Mouse (Mus musculus) CH12.LX (cell line): ENCODE measurements at regions not wholly inside any gene's neighbourhood (a gene's known extent, or its start where the extent isn't known, plus 50 kb on each side); places are given as distances from the start of the nearest gene placed in this dataset.

ENCODE experiments used
- DNase-seq: peaks from one replicate; pipeline ENCODE4 v3.0.0-alpha.2; 2013; ENCODE audit errors: extremely low read depth
- H3K27ac ChIP-seq: 2 replicates; pipeline ENCODE4 v1.5.1; 2012; ENCODE audit warnings: low read depth, mild to moderate bottlenecking, control low read depth, moderate library complexity; ENCODE audit not compliant: insufficient read depth
- H3K27me3 ChIP-seq: replicated peaks from 2 replicates; pipeline ENCODE3; 2012; ENCODE audit warnings: inconsistent platforms
- H3K36me3 ChIP-seq, 2 experiments: replicated peaks in 1 of 2; 2 replicates each; pipeline versions ENCODE3 to v1.6.1; 2012; ENCODE audit warnings: inconsistent platforms in 1 of 2, low read length in 1 of 2, mild to moderate bottlenecking in 1 of 2, mixed read lengths in 1 of 2, moderate library complexity in 1 of 2; ENCODE audit not compliant: control insufficient read depth in 1 of 2, insufficient read depth in 1 of 2
- H3K4me1 ChIP-seq, 2 experiments: 2 replicates each; pipeline ENCODE4 v1.6.1; 2012; ENCODE audit warnings: inconsistent platforms in 1 of 2, moderate library complexity in 1 of 2; ENCODE audit not compliant: insufficient read depth in 2 of 2, control insufficient read depth in 1 of 2
- H3K4me2 ChIP-seq: 2 replicates; pipeline ENCODE4 v1.6.1; 2012; ENCODE audit warnings: low read depth, mild to moderate bottlenecking, control low read depth; ENCODE audit not compliant: poor library complexity, insufficient read depth, severe bottlenecking
- H3K4me3 ChIP-seq, 3 experiments: fragments of 150-350 bp in 1 of 3; sonication (generic) in 1 of 3; replicated peaks in 1 of 3; 2 replicates each; pipeline versions ENCODE3 to v1.5.1; 2011 to 2012; ENCODE audit warnings: low read depth in 2 of 3, low read length in 2 of 3, mild to moderate bottlenecking in 2 of 3, moderate library complexity in 2 of 3, control low read depth in 1 of 3, improper control_type of control experiment in 1 of 3, inconsistent platforms in 1 of 3, mixed read lengths in 1 of 3; ENCODE audit not compliant: poor library complexity in 1 of 3
- H3K79me2 ChIP-seq: replicated peaks from 2 replicates; pipeline ENCODE4 v1.6.1; 2012; ENCODE audit warnings: mild to moderate bottlenecking, moderate library complexity; ENCODE audit not compliant: control insufficient read depth, poor library complexity, insufficient read depth, severe bottlenecking; ENCODE audit errors: extremely low read depth
- H3K9ac ChIP-seq: 2 replicates; pipeline ENCODE4 v1.6.1; 2012; ENCODE audit warnings: low read depth, mild to moderate bottlenecking, control low read depth, moderate library complexity; ENCODE audit not compliant: insufficient read depth
- H3K9me3 ChIP-seq: replicated peaks from 2 replicates; pipeline ENCODE3; 2012; ENCODE audit warnings: low read length, inconsistent platforms, mixed read lengths
- CHD1 ChIP-seq: IDR thresholded peaks from 2 replicates; pipeline ENCODE4 v1.6.1; 2012; ENCODE audit warnings: low read depth, low read length, improper control_type of control experiment, inconsistent platforms
- GABPA ChIP-seq: IDR thresholded peaks from 2 replicates; pipeline ENCODE4 v1.6.1; 2012; ENCODE audit warnings: low read depth, low read length, improper control_type of control experiment, inconsistent platforms; ENCODE audit not compliant: insufficient replicate concordance
- IRF4 ChIP-seq: IDR thresholded peaks from 2 replicates; pipeline ENCODE4 v1.6.1; 2014; ENCODE audit warnings: low read depth, mild to moderate bottlenecking, inconsistent platforms, low read length, improper control_type of control experiment
- MEF2A ChIP-seq: IDR thresholded peaks from 2 replicates; pipeline ENCODE4 v1.6.1; 2014; ENCODE audit warnings: low read depth, mild to moderate bottlenecking, inconsistent platforms, low read length, improper control_type of control experiment, borderline replicate concordance
- PAX5 ChIP-seq: IDR thresholded peaks from 2 replicates; pipeline ENCODE4 v1.6.1; 2012; ENCODE audit warnings: low read length, inconsistent platforms, mixed read lengths
- POLR2A ChIP-seq: IDR thresholded peaks from 2 replicates; pipeline ENCODE4 v1.6.1; 2011; ENCODE audit warnings: low read depth, mild to moderate bottlenecking, improper control_type of control experiment, low read length
- POLR2AphosphoS2 ChIP-seq: IDR thresholded peaks from 2 replicates; pipeline ENCODE4 v1.6.1; 2011; ENCODE audit warnings: low read depth, low read length, improper control_type of control experiment
- USF2 ChIP-seq: conservative IDR thresholded peaks from 2 replicates; pipeline ENCODE4 v1.6.1; 2011; ENCODE audit warnings: low read depth, low read length, improper control_type of control experiment
- ZC3H11A ChIP-seq: IDR thresholded peaks from 2 replicates; pipeline ENCODE4 v1.6.1; 2012; ENCODE audit warnings: low read depth, mild to moderate bottlenecking, inconsistent platforms, low read length, improper control_type of control experiment
- ZKSCAN1 ChIP-seq: IDR thresholded peaks from 2 replicates; pipeline ENCODE4 v1.6.1; 2012; ENCODE audit warnings: low read depth, inconsistent platforms, low read length, improper control_type of control experiment, borderline replicate concordance
- ZNF384 ChIP-seq: IDR thresholded peaks from 2 replicates; pipeline ENCODE4 v1.6.1; 2012; ENCODE audit warnings: low read depth, low read length, improper control_type of control experiment, inconsistent platforms
- dilution Hi-C: fragments of 300-500 bp; cut with MboI; formaldehyde crosslinking; loops from 2 replicates; pipeline ENCODE4 v1.14.3; 2020; ENCODE audit warnings: low sequenced_read_pairs; ENCODE audit not compliant: extremely low pct_unique_long_range_greater_than_20kb, extremely low pct_ligation_motif_present
- in situ Hi-C: fragments of 300-500 bp; cut with MboI; formaldehyde crosslinking; loops from 3 replicates; pipeline ENCODE4 v1.14.3; 2019; ENCODE audit warnings: low sequenced_read_pairs, low pct_ligation_motif_present, low pct_unique_long_range_greater_than_20kb, mixed read lengths

DNA sequence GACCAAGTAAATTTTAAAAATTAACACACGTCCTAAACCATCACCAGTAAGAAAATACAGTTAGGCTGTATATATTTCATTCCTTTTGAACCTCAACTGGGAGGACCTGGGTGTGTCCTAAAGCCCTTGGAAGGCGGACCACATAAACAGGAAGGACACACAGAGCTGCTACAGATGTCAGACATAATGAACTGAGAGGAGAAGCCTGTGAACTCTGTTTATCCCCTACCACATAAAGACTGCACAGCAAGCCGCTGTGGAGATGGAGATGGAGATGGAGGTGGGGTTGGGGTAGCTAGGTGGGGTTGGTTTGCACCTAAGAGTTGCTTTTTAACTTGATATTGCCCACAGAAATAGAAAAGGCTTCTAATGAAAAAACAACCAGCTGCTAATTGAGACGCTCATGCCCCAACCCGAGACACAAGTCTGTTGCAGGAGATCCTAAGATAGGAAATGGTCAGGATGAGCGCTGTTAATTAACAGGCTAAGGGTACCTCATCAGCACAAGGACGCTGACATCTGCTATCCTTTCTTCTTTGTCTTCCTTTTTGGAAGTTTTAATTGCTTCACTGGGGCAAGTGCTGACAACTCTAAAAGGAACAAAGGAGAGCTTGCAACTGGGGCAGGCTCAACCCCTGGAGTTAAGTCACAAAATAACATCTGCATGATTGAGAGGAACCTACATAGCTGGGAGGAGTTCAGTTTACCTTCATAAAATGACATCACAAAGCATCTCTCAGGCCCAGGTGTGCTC is 119.3 kb upstream of the Lyplal1 start:
- no peak for DNase-seq
- Histone ChIP-seq H3K27me3 (no peaks in the 10 kb centered on the region), H3K9me3 (peaks cover 70% of the 10 kb centered on the region), H3K4me1 (no peaks in the 10 kb centered on the region), H3K79me2 (no peaks in the 10 kb centered on the region), H3K36me3 (no peaks in the 10 kb centered on the region), H3K27ac (no peak overlapping the region), H3K9ac (no peak overlapping the region), H3K4me3 (no peak overlapping the region), H3K4me2 (no peak overlapping the region)
- in situ Hi-C loops = no loop called here
- dilution Hi-C loops = no loop called here
- TF ChIP-seq ZNF384 = no peak
- TF ChIP-seq USF2 = no peak
- TF ChIP-seq ZKSCAN1 = no peak
- no peak for TF ChIP-seq MEF2A

DNA sequence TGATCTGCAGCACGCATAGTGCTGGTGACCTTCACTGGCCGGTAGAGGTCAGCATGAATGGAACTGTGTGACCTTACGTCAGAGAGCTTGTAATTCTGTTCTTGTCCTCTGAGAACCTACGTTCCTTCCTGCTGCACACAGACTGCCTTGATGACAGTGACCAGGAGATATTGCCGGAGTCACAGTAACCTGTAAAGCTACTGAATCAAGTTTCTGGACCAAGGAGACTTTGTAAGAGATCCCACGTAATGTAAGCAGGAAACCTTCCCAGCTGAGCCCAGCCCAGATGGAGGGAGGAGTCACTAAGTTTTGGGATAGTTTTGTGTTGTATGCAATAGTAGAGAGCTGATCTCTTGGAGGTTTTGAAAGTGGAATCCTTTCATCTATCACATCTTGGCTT is 117.4 kb upstream of the Lyplal1 start:
- Histone ChIP-seq H3K4me1 (no peaks in the 10 kb centered on the region), H3K4me2 (no peak overlapping the region), H3K9me3 (peaks cover 63% of the 10 kb centered on the region), H3K27ac (no peak overlapping the region), H3K36me3 (no peaks in the 10 kb centered on the region)
- dilution Hi-C loops = no loop called here
- in situ Hi-C loops = no loop called here
- no peak for DNase-seq
- no peak for TF ChIP-seq ZNF384
- TF ChIP-seq PAX5 = no peak
- no peak for TF ChIP-seq CHD1
- no peak for TF ChIP-seq POLR2A
- TF ChIP-seq ZC3H11A = no peak
- TF ChIP-seq IRF4 = no peak
- TF ChIP-seq, all 38 proteins: peak for 0
- Histone ChIP-seq H3K9ac (no peak overlapping the region), H3K79me2 (no peaks in the 10 kb centered on the region), H3K27me3 (no peaks in the 10 kb centered on the region), H3K4me3 (no peak overlapping the region)

DNA sequence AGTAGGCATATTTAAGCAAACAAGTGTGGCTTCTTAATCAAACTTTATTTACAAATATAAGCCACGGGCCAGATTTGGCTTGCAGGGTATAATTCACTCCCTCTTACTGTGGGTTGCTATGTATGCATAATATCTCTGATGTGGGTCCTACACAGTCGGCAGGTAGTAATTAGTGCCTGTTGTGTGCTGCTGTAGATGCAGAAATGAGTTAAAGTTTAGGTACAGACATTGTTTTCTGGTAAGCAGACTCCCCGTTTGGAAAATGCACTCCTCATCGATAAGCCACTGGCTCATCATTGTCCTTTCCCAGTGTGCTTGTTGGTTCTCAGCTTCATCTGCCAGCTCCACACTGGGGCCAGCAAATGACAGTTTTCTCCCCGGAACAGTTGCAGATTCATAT is 113.4 kb upstream of the Lyplal1 start:
- no peak overlapping the region for H3K9ac ChIP-seq
- TF ChIP-seq POLR2AphosphoS2 (no peak), GABPA (no peak)

More for the DNA sequence above, 113.4 kb upstream of the Lyplal1 start:
- dilution Hi-C loops = no loop called here
- DNase-seq = no peak
- Histone ChIP-seq H3K36me3 (no peaks in the 10 kb centered on the region), H3K4me2 (no peak overlapping the region), H3K79me2 (no peaks in the 10 kb centered on the region), H3K9me3 (peaks cover 65% of the 10 kb centered on the region), H3K27me3 (no peaks in the 10 kb centered on the region), H3K4me1 (no peaks in the 10 kb centered on the region), H3K4me3 (no peak overlapping the region), H3K27ac (no peak overlapping the region)
- in situ Hi-C loops = no loop called here
